Mouse (Mus musculus): ENCODE measurements around the gene Zfp202.

GRCm38 (mm10) chr9:40231019-40231418 is 38.9 kb downstream of the Zfp202 start:
- TF ChIP-seq POLR2A (IDR thresholded peaks at IDR 0.05; ENCODE audit: borderline replicate concordance, extremely low read depth, insufficient read depth, insufficient read length, poor library complexity, severe bottlenecking) (no peak), CTCF (IDR thresholded peaks at IDR 0.05; ENCODE audit: borderline replicate concordance, extremely low read depth, insufficient read depth, insufficient read length) (no peak)

All from brain, embryonic 14.5 days (tissue).